Comparison of ENCODE assay signal across 21 mouse cellular contexts in the genomic region with DNA sequence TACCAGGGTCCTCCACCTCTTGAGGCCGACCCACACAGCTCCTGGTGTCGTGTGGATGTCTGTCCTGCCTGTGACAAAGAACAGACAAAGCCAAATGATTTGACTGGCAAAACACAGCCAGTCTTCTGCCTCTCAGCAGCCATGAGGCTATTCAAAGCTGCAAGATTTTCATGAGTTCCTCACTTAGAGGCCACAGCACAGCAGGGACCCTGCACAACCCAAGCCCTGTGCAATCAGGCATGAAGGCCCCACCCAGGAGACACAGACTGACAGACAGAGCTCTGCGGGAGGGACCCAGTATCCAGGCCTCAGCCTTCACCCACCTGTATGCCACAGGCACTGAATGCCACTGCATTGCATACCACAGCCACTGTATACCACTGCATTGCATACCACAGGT. TPM values are rescaled to one million over a fixed set of nuclear protein-coding genes. Genes with fewer than 3 reads are reported as not detected.
"Had no signal": no experiment of that assay in that cellular context is flagged by ENCODE, and none has a peak within 500 bp of the region (broad histone marks: within the 10 kb centered on the region; RNA-seq: fewer than 3 reads in every experiment).

No protein-coding gene starts in this region.

- H3K4me1 ChIP-seq: kidney, embryonic 15.5 days; limb, embryonic 15.5 days; liver, embryonic 12.5 days; midbrain, embryonic 13.5 days; neural tube, embryonic 15.5 days had no signal

- H3K27me3 ChIP-seq: limb, embryonic 15.5 days; midbrain, embryonic 13.5 days; neural tube, embryonic 15.5 days had no signal

- H3K9me3 ChIP-seq: kidney, embryonic 15.5 days; limb, embryonic 15.5 days; liver, embryonic 12.5 days; midbrain, embryonic 13.5 days; neural tube, embryonic 15.5 days had no signal

- H3K9ac ChIP-seq: kidney, embryonic 15.5 days; limb, embryonic 15.5 days; liver, embryonic 12.5 days; midbrain, embryonic 13.5 days; neural tube, embryonic 15.5 days had no signal

- H3K4me2 ChIP-seq: kidney, embryonic 15.5 days; limb, embryonic 15.5 days; liver, embryonic 12.5 days; midbrain, embryonic 13.5 days; neural tube, embryonic 15.5 days had no signal

- ATAC-seq: liver, embryonic 12.5 days; midbrain, embryonic 13.5 days had no signal

- H3K36me3 ChIP-seq: kidney, embryonic 15.5 days; limb, embryonic 15.5 days; liver, embryonic 12.5 days; midbrain, embryonic 13.5 days; neural tube, embryonic 15.5 days had no signal

- H3K27ac ChIP-seq: kidney, embryonic 15.5 days; limb, embryonic 15.5 days; liver, embryonic 12.5 days; midbrain, embryonic 13.5 days; neural tube, embryonic 15.5 days had no signal

- H3K4me3 ChIP-seq: kidney, embryonic 15.5 days; limb, embryonic 15.5 days; liver, embryonic 12.5 days; midbrain, embryonic 13.5 days; myocyte; neural tube, embryonic 15.5 days had no signal

- DNase-seq: kidney, adult 2 months; kidney, postnatal 14 days; right cerebral cortex, postnatal 14 days; thymus, postnatal 36 days had no signal

RNA-seq across cellular contexts. Expression of a gene that starts 14.5 kb away (rescaled TPM):
- total RNA-seq: layer of hippocampus, adult 8-10 months; layer of hippocampus, postnatal 14 days; left cerebral cortex, adult 8-10 months; left cerebral cortex, postnatal 25 days; megakaryocyte-erythroid progenitor cell, adult 5-6 weeks had no signal
- polyA plus RNA-seq: kidney, adult 2 months; kidney, embryonic 15.5 days; large intestine, adult 2 months; limb, embryonic 11.5 days; liver, embryonic 16.5 days; lung, embryonic 16.5 days; midbrain, embryonic 13.5 days; myocyte; neural tube, embryonic 11.5 days; neural tube, embryonic 15.5 days; small intestine, adult 2 months had no signal
